Mouse (Mus musculus): ENCODE data around the gene Zfp398.
A peak's percentile ranks its signal among the peaks of the same experiment; 100 is the strongest.

Gene Zfp398

DNA sequence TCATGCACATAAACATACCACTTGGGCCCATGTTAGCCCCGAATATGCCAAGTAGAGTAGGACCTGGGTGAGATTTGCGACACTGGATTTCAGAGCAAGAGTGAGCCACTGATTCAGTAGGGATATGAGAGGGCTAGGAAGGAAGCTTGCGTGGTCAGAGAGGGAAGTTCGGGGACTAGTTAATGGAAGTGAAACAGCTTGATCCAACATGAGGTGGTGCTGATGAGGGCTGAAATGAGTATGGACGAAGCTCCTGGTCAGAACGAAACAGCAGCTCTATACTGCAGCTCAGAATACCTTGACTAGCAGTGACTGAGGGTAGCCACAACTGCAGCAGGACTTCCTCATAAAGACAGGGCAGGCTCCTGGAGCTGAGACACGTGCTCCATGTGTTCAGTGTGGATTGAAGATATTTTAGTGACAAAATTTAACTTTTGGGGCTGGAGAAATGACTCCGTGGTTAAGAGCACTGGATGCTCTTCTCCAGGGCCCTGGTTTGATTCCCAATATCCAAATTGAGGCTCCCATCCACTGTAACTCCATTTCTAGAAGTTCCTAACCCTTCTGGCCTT lies 53.4 kb downstream of the Zfp398 start:
- no peak for ATAC-seq (ENCODE audit: insufficient number of reproducible peaks, low FRiP score, low TSS enrichment)

GRCm38 (mm10) chr6:47899416-47899815 lies 64.0 kb downstream of the Zfp398 start:
- no peak for ATAC-seq (ENCODE audit: insufficient number of reproducible peaks, low FRiP score, low TSS enrichment)

DNA sequence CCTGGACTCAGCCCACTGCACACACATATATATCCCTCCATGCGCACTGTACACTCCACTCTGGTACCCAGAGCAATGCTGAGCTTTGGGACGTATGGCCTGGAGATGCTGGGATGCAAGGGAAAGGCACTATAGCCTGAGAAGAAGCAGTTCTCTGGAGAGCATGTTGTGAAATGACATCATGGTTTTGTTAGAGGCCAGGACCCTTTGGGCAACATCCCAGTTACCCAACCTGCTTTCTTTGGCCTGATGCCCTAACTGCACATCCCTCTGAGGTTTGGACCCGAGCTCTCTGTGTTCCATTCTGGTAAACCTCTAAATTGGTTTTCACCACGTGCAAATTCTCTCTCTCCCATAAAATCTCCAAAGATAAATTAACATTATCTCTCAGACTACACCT lies 68.1 kb downstream of the Zfp398 start:
- ATAC-seq (ENCODE audit: insufficient number of reproducible peaks, low FRiP score, low TSS enrichment) = peak; percentile 77

DNA sequence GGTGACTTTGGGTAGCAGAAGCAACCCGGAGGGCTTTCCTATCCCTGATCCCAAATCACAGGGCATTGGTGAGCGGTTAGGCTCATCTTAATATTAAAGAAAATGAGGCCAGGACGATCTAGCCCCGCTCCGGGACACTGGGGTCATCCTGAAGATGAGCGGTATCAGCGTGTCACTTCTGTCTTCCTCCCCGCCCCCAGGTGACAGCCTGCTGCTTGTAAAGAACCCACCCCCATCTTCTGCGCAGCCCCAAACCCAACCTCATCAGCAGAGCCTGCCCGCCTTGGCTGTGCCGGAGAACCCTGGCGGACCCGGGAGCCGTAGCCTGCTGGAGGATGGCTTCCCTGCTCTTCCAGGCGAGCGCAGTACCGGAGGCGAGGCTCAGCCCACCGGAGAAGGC lies 68.9 kb downstream of the Zfp398 start:
- no peak for ATAC-seq (ENCODE audit: insufficient number of reproducible peaks, low FRiP score, low TSS enrichment)

GRCm38 (mm10) chr6:47904917-47905695 lies 69.6 kb downstream of the Zfp398 start:
- no peak for ATAC-seq (ENCODE audit: insufficient number of reproducible peaks, low FRiP score, low TSS enrichment)

GRCm38 (mm10) chr6:47906326-47906725 lies 70.9 kb downstream of the Zfp398 start:
- no peak for ATAC-seq (ENCODE audit: insufficient number of reproducible peaks, low FRiP score, low TSS enrichment)

- no peak for ATAC-seq (ENCODE audit: insufficient number of reproducible peaks, low FRiP score, low TSS enrichment)
Observed at GRCm38 (mm10) chr6:47909007-47909406, 73.5 kb downstream of the Zfp398 start.

DNA sequence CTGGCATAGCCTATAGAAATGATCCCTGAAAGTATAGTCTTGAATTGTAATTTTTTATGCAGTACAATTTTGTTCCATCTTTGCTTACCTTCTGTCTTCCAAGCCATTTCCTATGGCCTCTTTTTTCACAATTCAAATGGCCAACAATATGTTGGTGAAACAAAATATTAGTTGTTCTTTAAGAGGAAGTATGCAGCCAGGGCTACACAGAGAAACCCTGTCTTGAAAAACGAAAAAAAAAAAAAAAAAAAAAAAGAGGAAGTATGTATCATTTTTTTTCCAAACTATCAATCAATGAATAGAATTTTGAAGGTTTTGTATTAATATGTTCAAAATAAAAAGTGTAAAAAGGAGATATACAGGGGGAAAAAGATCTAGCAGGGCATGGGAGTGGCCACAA lies 76.2 kb downstream of the Zfp398 start:
- ATAC-seq (ENCODE audit: insufficient number of reproducible peaks, low FRiP score, low TSS enrichment) = no peak

GRCm38 (mm10) chr6:47912991-47913390 lies 77.5 kb downstream of the Zfp398 start:
- no peak for ATAC-seq (ENCODE audit: insufficient number of reproducible peaks, low FRiP score, low TSS enrichment)

GRCm38 (mm10) chr6:47917051-47917450 lies 81.6 kb downstream of the Zfp398 start:
- no peak for ATAC-seq (ENCODE audit: insufficient number of reproducible peaks, low FRiP score, low TSS enrichment)

GRCm38 (mm10) chr6:47918768-47919274 lies 83.4 kb downstream of the Zfp398 start:
- no peak for ATAC-seq (ENCODE audit: insufficient number of reproducible peaks, low FRiP score, low TSS enrichment)

GRCm38 (mm10) chr6:47919646-47920446 lies 84.4 kb downstream of the Zfp398 start:
- ATAC-seq (ENCODE audit: insufficient number of reproducible peaks, low FRiP score, low TSS enrichment) = 0 out of 2 replicates have a peak, but pooled peaks have one; percentile 13

DNA sequence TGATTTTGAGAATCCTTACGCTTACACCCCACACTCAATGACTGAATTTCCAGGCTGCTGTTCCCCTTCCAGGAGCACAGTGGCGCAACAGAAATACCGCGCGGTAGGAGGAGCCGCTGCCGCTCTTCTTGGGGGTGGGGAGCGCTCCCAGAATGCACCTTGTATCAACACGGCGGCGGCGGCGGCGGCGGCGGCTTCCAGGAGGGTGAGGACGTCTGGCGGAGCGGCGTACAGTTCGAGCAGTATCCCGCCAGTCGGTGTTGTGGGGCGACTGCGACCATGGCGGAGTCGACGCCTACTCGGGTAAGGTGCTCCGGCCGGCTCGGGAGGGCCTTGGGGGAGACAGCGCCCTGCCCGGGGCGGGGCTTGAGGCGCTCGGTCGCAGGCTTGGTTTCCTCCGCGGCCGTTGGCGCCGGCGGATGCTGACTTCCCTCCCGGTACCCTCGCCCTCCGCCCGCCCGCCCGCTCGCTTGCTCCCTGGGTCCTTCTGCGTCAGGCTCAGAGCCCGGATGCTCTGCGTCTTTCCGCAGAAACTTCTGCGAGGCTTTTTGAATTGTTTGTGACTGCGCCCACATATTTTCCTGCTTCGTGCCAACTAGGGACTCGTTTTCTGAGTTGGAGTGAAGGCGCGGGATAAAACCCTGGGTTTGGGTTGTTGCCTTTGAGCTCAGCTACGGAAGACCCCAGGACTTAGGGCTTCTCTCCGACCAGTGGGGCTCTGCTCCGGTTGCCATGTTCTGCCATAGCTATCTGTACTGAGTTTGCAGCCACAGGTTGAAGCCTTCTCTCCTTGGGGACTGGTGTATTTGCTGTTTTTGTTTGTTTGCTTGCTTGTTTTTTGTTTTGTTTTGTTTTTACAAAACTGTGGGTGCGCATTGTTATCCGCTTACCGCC lies 85.2 kb downstream of the Zfp398 start, which contains the start of gene Zfp212:
Zfp212 (plus strand) TSS at position 30 of the 894 bp plus-strand sequence.
- ATAC-seq (ENCODE audit: insufficient number of reproducible peaks, low FRiP score, low TSS enrichment) = peak; percentile 97
